Mouse (Mus musculus): ENCODE data around the gene Cldn4. TPM values are rescaled to one million over a fixed set of nuclear protein-coding genes. Genes with fewer than 3 reads are reported as not detected.
A peak's percentile ranks its signal among the peaks of the same experiment; 100 is the strongest.

The Cldn4 gene
- polyA plus RNA-seq, 1 experiment: 259 TPM

GRCm38 (mm10) chr5:134913753-134914152 is 33.0 kb downstream of the Cldn4 start:
- H3K4me1 ChIP-seq (ENCODE audit: control insufficient read depth, insufficient read depth, low read length): no peaks in the 10 kb centered on the region
- no peaks in the 10 kb centered on the region for H3K36me3 ChIP-seq (ENCODE audit: control insufficient read depth, insufficient read depth, low read length, poor library complexity, severe bottlenecking)
- H3K27me3 ChIP-seq (ENCODE audit: control insufficient read depth, insufficient read depth, low read length, poor library complexity, severe bottlenecking): no peaks in the 10 kb centered on the region
- no peak overlapping the region for H3K27ac ChIP-seq (ENCODE audit: insufficient read depth, low read length)
- H3K9ac ChIP-seq (ENCODE audit: low read depth, poor library complexity, severe bottlenecking): no peak overlapping the region
- TF ChIP-seq POLR2A (IDR thresholded peaks at IDR 0.05; ENCODE audit: insufficient read depth, low read length) (no peak), CTCF (IDR thresholded peaks at IDR 0.05; ENCODE audit: low read depth, low read length) (no peak), EP300 (IDR thresholded peaks at IDR 0.05; ENCODE audit: insufficient read depth, low read depth, low read length) (no peak)
- H3K4me3 ChIP-seq (ENCODE audit: low read depth, low read length): no peak overlapping the region
- no peaks in the 10 kb centered on the region; the same call in 1 of the 2 replicates for H3K9me3 ChIP-seq (replicated peaks; ENCODE audit: control insufficient read depth, insufficient read depth, low read length, poor library complexity, severe bottlenecking)

- Histone ChIP-seq H3K27me3 (ENCODE audit: control insufficient read depth, insufficient read depth, low read length, poor library complexity, severe bottlenecking) (no peaks in the 10 kb centered on the region), H3K9ac (ENCODE audit: low read depth, poor library complexity, severe bottlenecking) (no peak overlapping the region), H3K27ac (ENCODE audit: insufficient read depth, low read length) (no peak overlapping the region), H3K36me3 (ENCODE audit: control insufficient read depth, insufficient read depth, low read length, poor library complexity, severe bottlenecking) (no peaks in the 10 kb centered on the region), H3K4me3 (ENCODE audit: low read depth, low read length) (no peak overlapping the region), H3K4me1 (ENCODE audit: control insufficient read depth, insufficient read depth, low read length) (no peaks in the 10 kb centered on the region), H3K9me3 (replicated peaks; ENCODE audit: control insufficient read depth, insufficient read depth, low read length, poor library complexity, severe bottlenecking) (no peaks in the 10 kb centered on the region; the same call in 1 of the 2 replicates)
- no peak for TF ChIP-seq CTCF (IDR thresholded peaks at IDR 0.05; ENCODE audit: low read depth, low read length)
- no peak for TF ChIP-seq POLR2A (IDR thresholded peaks at IDR 0.05; ENCODE audit: insufficient read depth, low read length)
- TF ChIP-seq EP300 (IDR thresholded peaks at IDR 0.05; ENCODE audit: insufficient read depth, low read depth, low read length): no peak
Measured at GRCm38 (mm10) chr5:134913352-134913751, 33.4 kb downstream of the Cldn4 start.

- TF ChIP-seq CTCF (IDR thresholded peaks at IDR 0.05; ENCODE audit: low read depth, low read length): no peak
- no peak for TF ChIP-seq POLR2A (IDR thresholded peaks at IDR 0.05; ENCODE audit: insufficient read depth, low read length)
- TF ChIP-seq EP300 (IDR thresholded peaks at IDR 0.05; ENCODE audit: insufficient read depth, low read depth, low read length): no peak
- no peaks in the 10 kb centered on the region for H3K27me3 ChIP-seq (ENCODE audit: control insufficient read depth, insufficient read depth, low read length, poor library complexity, severe bottlenecking)
- H3K27ac ChIP-seq (ENCODE audit: insufficient read depth, low read length): no peak overlapping the region
Measured at GRCm38 (mm10) chr5:134911901-134912300, 34.8 kb downstream of the Cldn4 start.

GRCm38 (mm10) chr5:134907135-134907534 is 39.6 kb downstream of the Cldn4 start:
- Histone ChIP-seq H3K9ac (ENCODE audit: low read depth, poor library complexity, severe bottlenecking) (no peak overlapping the region), H3K27ac (ENCODE audit: insufficient read depth, low read length) (no peak overlapping the region), H3K4me3 (ENCODE audit: low read depth, low read length) (no peak overlapping the region), H3K27me3 (ENCODE audit: control insufficient read depth, insufficient read depth, low read length, poor library complexity, severe bottlenecking) (no peaks in the 10 kb centered on the region), H3K4me1 (ENCODE audit: control insufficient read depth, insufficient read depth, low read length) (no peaks in the 10 kb centered on the region), H3K36me3 (ENCODE audit: control insufficient read depth, insufficient read depth, low read length, poor library complexity, severe bottlenecking) (no peaks in the 10 kb centered on the region), H3K9me3 (replicated peaks; ENCODE audit: control insufficient read depth, insufficient read depth, low read length, poor library complexity, severe bottlenecking) (no peaks in the 10 kb centered on the region)
- TF ChIP-seq CTCF (IDR thresholded peaks at IDR 0.05; ENCODE audit: low read depth, low read length): peak; percentile 100
- no peak for TF ChIP-seq POLR2A (IDR thresholded peaks at IDR 0.05; ENCODE audit: insufficient read depth, low read length)
- peak; percentile 78 for TF ChIP-seq EP300 (IDR thresholded peaks at IDR 0.05; ENCODE audit: insufficient read depth, low read depth, low read length)

More at GRCm38 (mm10) chr5:134911901-134912300, 34.8 kb downstream of the Cldn4 start:
- Histone ChIP-seq H3K4me1 (ENCODE audit: control insufficient read depth, insufficient read depth, low read length) (no peaks in the 10 kb centered on the region), H3K9me3 (replicated peaks; ENCODE audit: control insufficient read depth, insufficient read depth, low read length, poor library complexity, severe bottlenecking) (no peaks in the 10 kb centered on the region), H3K4me3 (ENCODE audit: low read depth, low read length) (no peak overlapping the region), H3K36me3 (ENCODE audit: control insufficient read depth, insufficient read depth, low read length, poor library complexity, severe bottlenecking) (no peaks in the 10 kb centered on the region), H3K9ac (ENCODE audit: low read depth, poor library complexity, severe bottlenecking) (no peak overlapping the region)

- no peaks in the 10 kb centered on the region for H3K27me3 ChIP-seq (ENCODE audit: control insufficient read depth, insufficient read depth, low read length, poor library complexity, severe bottlenecking)
- H3K4me3 ChIP-seq (ENCODE audit: low read depth, low read length): no peak within 1 kb of the TSS
- H3K9me3 ChIP-seq (replicated peaks; ENCODE audit: control insufficient read depth, insufficient read depth, low read length, poor library complexity, severe bottlenecking): no peaks in the 10 kb centered on the region
- no peaks in the 10 kb centered on the region for H3K4me1 ChIP-seq (ENCODE audit: control insufficient read depth, insufficient read depth, low read length)
- no peak within 1 kb of the TSS for H3K9ac ChIP-seq (ENCODE audit: low read depth, poor library complexity, severe bottlenecking)
- no peak within 1 kb of the TSS for H3K27ac ChIP-seq (ENCODE audit: insufficient read depth, low read length)
- no peaks in the 10 kb centered on the region for H3K36me3 ChIP-seq (ENCODE audit: control insufficient read depth, insufficient read depth, low read length, poor library complexity, severe bottlenecking)
- TF ChIP-seq EP300 (IDR thresholded peaks at IDR 0.05; ENCODE audit: insufficient read depth, low read depth, low read length): no peak
- no peak for TF ChIP-seq POLR2A (IDR thresholded peaks at IDR 0.05; ENCODE audit: insufficient read depth, low read length)
- TF ChIP-seq CTCF (IDR thresholded peaks at IDR 0.05; ENCODE audit: low read depth, low read length): no peak
Measured at GRCm38 (mm10) chr5:134906633-134907032, 40.1 kb downstream of the Cldn4 start, which contains the start of gene Tmem270. Gene Tmem270, minus strand, starts transcription at chr5:134906733.

- H3K27me3 ChIP-seq (ENCODE audit: control insufficient read depth, insufficient read depth, low read length, poor library complexity, severe bottlenecking): no peaks in the 10 kb centered on the region
- H3K4me3 ChIP-seq (ENCODE audit: low read depth, low read length): no peak overlapping the region
- H3K36me3 ChIP-seq (ENCODE audit: control insufficient read depth, insufficient read depth, low read length, poor library complexity, severe bottlenecking): no peaks in the 10 kb centered on the region
- H3K4me1 ChIP-seq (ENCODE audit: control insufficient read depth, insufficient read depth, low read length): no peaks in the 10 kb centered on the region
- no peak for TF ChIP-seq EP300 (IDR thresholded peaks at IDR 0.05; ENCODE audit: insufficient read depth, low read depth, low read length)
- no peak for TF ChIP-seq POLR2A (IDR thresholded peaks at IDR 0.05; ENCODE audit: insufficient read depth, low read length)
- no peak for TF ChIP-seq CTCF (IDR thresholded peaks at IDR 0.05; ENCODE audit: low read depth, low read length)
- H3K27ac ChIP-seq (ENCODE audit: insufficient read depth, low read length): no peak overlapping the region
- H3K9me3 ChIP-seq (replicated peaks; ENCODE audit: control insufficient read depth, insufficient read depth, low read length, poor library complexity, severe bottlenecking): no peaks in the 10 kb centered on the region
- H3K9ac ChIP-seq (ENCODE audit: low read depth, poor library complexity, severe bottlenecking): no peak overlapping the region
Measured at GRCm38 (mm10) chr5:134901644-134902027, 45.1 kb downstream of the Cldn4 start.
